Mouse (Mus musculus): ENCODE data around the gene Cyp4x1. TPM values are rescaled to one million over a fixed set of nuclear protein-coding genes. Genes with fewer than 3 reads are reported as not detected.

The Cyp4x1 gene
- polyA plus RNA-seq, 1 experiment, result 0.51 TPM

DNA sequence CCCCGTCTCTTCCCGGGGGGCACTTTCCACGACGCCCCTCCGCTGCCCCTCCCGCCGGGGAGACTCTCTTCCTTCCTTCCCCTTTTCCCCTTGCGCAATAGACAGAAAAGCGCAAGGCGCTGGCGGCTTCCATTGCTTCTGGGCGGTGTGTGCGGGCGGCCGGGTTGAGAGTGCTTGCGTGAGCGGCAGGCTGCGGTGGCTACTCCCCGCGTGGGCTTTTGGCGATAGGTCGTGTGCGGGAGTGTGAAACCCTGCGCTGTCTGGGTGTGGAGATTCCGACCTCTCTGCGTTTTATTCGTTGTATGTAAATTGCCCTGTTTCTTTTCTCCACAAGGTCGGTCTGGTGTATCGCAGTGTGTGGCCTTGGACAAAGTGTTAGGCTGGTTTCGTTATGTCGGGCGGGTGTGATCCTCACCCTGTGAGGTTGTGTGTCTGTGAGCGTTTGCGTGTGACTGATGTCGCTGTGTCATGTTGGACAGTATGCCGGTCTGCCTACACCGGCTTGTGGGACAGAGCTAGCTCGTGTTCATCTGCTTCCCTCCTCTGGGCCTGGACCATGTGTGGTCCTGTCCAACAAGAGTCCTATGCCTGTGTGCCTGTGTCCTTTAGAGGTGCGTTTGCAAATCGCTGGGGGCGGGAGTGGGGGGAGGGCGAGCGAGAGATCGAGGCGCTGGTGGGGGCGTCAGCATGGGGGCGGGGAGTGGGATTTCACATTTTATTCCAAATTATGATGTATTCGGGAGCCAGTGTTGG lies 77.0 kb downstream of the Cyp4x1 start:
- no peak for DNase-seq (ENCODE audit: low read depth)

DNA sequence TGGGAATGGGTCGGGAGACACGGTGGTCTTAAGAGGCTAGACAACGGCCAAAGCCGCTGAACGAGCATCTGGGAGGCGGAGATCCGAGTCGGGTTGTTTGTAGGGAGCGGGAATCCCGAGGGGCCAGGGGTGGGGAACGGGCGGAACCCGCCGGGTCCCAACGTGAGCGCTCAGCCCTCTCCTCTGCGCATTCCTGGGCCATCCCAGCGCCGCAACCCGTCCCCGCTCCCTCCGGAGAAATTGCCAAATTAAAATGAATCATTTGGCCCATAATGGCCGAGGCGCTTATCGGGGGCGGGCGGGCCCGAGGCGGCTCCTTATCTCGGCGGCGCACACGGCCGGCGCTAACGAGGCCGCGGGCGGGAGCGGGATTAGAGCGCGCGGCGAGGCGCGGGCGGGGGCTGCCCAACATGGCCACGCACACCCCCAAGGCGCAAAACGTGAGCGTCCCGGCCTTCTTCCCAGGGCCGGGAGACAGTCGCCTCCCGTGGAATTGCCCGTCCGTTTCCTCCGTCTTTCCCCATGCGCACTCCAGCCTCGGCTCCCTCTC lies 77.6 kb downstream of the Cyp4x1 start, which contains the start of gene Tal1:
Tal1 (plus strand) TSS at position 56 of the 550 bp plus-strand sequence.
- DNase-seq (ENCODE audit: low read depth), result no peak

Other genes with a start within 250 kb of the Cyp4x1 start
- 0.47 and 0.53 TPM in 2 replicates for gene Foxd2, start 225.4 kb downstream of the Cyp4x1 start, polyA plus RNA-seq (2012; rRNA removed)
- not detected in 2 replicates for gene Foxe3, start 208.3 kb downstream of the Cyp4x1 start, polyA plus RNA-seq (2012; rRNA removed)
- 17.3 and 21.5 TPM in 2 replicates for gene Cmpk1, start 147.0 kb downstream of the Cyp4x1 start, polyA plus RNA-seq (2012; rRNA removed)
- 0.39 and 0.49 TPM in 2 replicates for gene Stil, start 134.1 kb downstream of the Cyp4x1 start, polyA plus RNA-seq (2012; rRNA removed)
- gene Tal1, start 77.9 kb downstream of the Cyp4x1 start, polyA plus RNA-seq (2012; rRNA removed), result 1.8 and 2.1 TPM in 2 replicates
- 295 and 324 TPM in 2 replicates for gene Pdzk1ip1, start 45.6 kb downstream of the Cyp4x1 start, polyA plus RNA-seq (2012; rRNA removed)
- gene Cyp4a29, start 107.8 kb upstream of the Cyp4x1 start, polyA plus RNA-seq (2012; rRNA removed), result 0.10 TPM in 1 of 2 replicates, not detected in the other
- gene Cyp4a12a, start 164.8 kb upstream of the Cyp4x1 start, polyA plus RNA-seq (2012; rRNA removed), result 9.1 and 28.1 TPM in 2 replicates